Mouse (Mus musculus) kidney, adult 2 months (tissue): ENCODE data around the gene Prr23a1.

Experiments
- CTCF ChIP-seq: fragments of 200-500 bp; conservative IDR thresholded peaks from 2 replicates; pipeline ENCODE4 v1.5.1; 2011; ENCODE audit warnings: low read depth, mild to moderate bottlenecking, control low read depth, low read length, moderate library complexity, mixed read lengths; ENCODE audit not compliant: insufficient read depth, insufficient read length
- POLR2A ChIP-seq: fragments of 200-500 bp; IDR thresholded peaks from one replicate; pipeline ENCODE4 v1.6.1; 2011; ENCODE audit warnings: low read depth, low read length, control low read depth

DNA sequence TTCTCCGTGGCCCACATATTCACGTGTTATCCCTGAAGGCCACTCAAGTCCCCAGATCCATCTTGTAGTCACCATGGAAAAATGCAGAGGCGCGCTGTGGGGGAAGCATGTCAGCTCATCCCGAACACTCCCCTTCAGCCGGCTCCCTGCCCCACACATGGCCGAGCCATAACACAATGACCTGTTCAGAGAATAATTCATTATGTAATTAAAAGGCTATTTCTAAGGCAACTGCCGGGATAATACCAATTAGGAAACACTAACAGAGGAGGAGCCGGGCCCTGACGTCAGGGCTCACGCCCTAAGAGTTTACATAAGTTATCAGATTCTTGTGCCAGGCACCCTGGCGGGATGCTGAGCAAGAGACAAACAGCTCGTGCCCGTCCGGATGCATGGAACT, 36.8 kb upstream of the Prr23a1 start:
- TF ChIP-seq CTCF = no peak
- no peak for TF ChIP-seq POLR2A
